Mouse (Mus musculus) hindbrain, embryonic 14.5 days (tissue): ENCODE results near the gene Bspry. TPM values are rescaled to one million over a fixed set of nuclear protein-coding genes. Genes with fewer than 3 reads are reported as not detected.

ENCODE experiments used
- ATAC-seq: fragments of 200-750 bp; cut with Nextera tagmentation; 2 replicates; pipeline ENCODE4 v1.8.0; 2017; ENCODE audit warnings: moderate number of reproducible peaks, mild to moderate bottlenecking, moderate TSS enrichment, moderate library complexity; ENCODE audit not compliant: low FRiP score
- DNase-seq: peaks from one replicate; pipeline ENCODE4 v3.0.0-alpha.2; 2015; ENCODE audit warnings: low spot score
- H3K27ac ChIP-seq: fragments of 300-500 bp; sonication (generic); 2 replicates; pipeline ENCODE4 v1.5.1; 2014; ENCODE audit warnings: mild to moderate bottlenecking, moderate library complexity
- H3K27me3 ChIP-seq: fragments of 300-500 bp; sonication (generic); 2 replicates; pipeline ENCODE4 v1.6.1; 2014; ENCODE audit warnings: mild to moderate bottlenecking, low read length, mixed read lengths; ENCODE audit not compliant: control insufficient read depth, insufficient read depth
- H3K36me3 ChIP-seq: fragments of 300-500 bp; sonication (generic); replicated peaks from 2 replicates; pipeline ENCODE4 v1.6.1; 2014; ENCODE audit not compliant: control insufficient read depth, insufficient read depth
- H3K4me1 ChIP-seq: fragments of 300-500 bp; sonication (generic); replicated peaks from 2 replicates; pipeline ENCODE4 v1.6.1; 2014; ENCODE audit warnings: antibody characterized with exemption, low read length, mixed read lengths; ENCODE audit not compliant: control insufficient read depth, insufficient read depth
- H3K4me2 ChIP-seq: fragments of 300-500 bp; sonication (generic); replicated peaks from 2 replicates; pipeline ENCODE4 v1.6.1; 2014; ENCODE audit warnings: mild to moderate bottlenecking, moderate library complexity
- H3K4me3 ChIP-seq: fragments of 300-500 bp; sonication (generic); replicated peaks from 2 replicates; pipeline ENCODE4 v1.5.1; 2014; ENCODE audit warnings: mild to moderate bottlenecking, low read length
- H3K9ac ChIP-seq: fragments of 300-500 bp; sonication (generic); 2 replicates; pipeline ENCODE4 v1.6.1; 2014
- H3K9me3 ChIP-seq: fragments of 300-500 bp; sonication (generic); 2 replicates; pipeline ENCODE4 v1.6.1; 2016; ENCODE audit warnings: low read length; ENCODE audit not compliant: control insufficient read depth
- WGBS: fragments of 180-500 bp; shearing (Covaris S2); extraction: QIAGEN DNeasy Blood & Tissue Kit; methylation state at CpG from one replicate; pipeline ENCODE4 v1.1.7; 2014; 5-methylcytosine and 5-hydroxymethylcytosine counted together
- polyA plus RNA-seq: library from polyadenylated mRNA; unstranded; fragments of >200 nt; fragmentation: Nextera tagmentation; extraction: Ambion mirVana; gene quantifications from 2 replicates; pipeline ENCODE4 v1.2.1, GENCODE M21; 2014

The Bspry gene
- polyA plus RNA-seq: 0.86 and 1.2 TPM in 2 replicates

DNA sequence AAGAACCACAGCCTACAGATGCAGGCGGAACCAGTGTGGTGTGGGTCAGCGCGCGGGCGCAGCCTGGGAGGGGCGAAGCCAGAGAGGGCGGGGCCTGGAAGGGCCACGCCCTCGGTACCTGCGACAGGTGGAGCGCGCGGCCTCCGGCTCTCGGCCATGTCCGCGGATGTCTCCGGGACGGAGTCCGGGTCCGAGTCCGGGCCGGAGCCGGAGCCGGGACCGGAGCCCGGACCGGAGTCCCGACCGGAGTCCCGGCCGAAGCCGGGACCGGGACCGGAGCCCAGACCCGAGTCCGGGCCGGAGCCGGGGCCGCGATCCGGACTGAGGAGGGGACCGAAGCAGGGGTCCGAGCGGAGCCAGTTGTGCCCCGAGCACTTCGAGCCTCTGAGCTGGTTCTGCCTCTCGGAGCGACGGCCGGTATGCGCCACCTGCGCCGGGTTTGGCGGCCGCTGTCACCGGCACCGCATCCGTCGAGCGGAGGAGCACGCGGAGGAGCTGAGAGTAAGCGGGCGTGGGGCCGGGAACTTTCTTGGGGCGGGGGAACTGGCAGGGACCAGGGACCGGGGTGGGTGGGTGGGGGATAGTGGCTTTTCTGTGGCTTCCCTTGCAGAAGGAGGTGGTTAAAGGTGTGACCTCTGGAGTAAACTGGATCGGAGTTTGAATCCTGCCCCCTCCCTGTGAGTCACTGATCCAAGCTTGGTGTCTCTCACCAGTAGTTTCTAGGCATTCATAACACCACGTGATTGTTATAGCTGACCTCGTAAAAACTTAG is at the start of gene Bspry:
Gene Bspry (plus strand): TSS at position 117 of the 772 bp plus-strand sequence.
- ATAC-seq (peak; percentile 81; the same call in 1 of the 2 replicates), DNase-seq (no peak)
- Histone ChIP-seq H3K36me3 (no peaks in the 10 kb centered on the region), H3K4me3 (peak within 1 kb of the TSS; percentile 36), H3K4me2 (peak within 1 kb of the TSS; percentile 60), H3K4me1 (0 out of 2 replicates have a peak, but pooled peaks cover 9% of the 10 kb centered on the region), H3K27ac (no peak within 1 kb of the TSS), H3K27me3 (peaks cover 33% of the 10 kb centered on the region), H3K9ac (no peak within 1 kb of the TSS), H3K9me3 (no peaks in the 10 kb centered on the region)
- WGBS: 2% methylated on average over 68 of the region's 71 CpGs

DNA sequence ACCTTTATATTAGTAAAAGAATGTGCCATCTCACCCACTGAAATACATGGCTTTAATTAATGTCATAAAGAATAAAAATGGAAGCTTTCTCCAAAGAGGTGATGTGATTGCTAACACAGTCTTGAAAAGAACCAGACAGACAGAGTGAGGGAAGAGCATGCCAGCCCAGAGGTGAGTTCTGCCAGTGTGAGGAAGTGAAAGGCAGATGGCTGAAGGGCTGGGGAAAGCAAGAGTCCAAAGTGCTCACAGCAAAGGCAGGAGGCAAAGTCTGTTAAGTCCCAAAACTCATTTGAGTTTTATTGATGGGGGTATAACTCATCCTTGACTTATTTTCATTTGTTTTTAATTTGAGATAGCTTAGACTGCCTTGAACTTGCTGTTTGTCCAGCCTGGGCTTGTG is 49.2 kb upstream of the Bspry start:
- Histone ChIP-seq H3K27ac (no peak overlapping the region), H3K4me1 (no peaks in the 10 kb centered on the region), H3K4me3 (no peak overlapping the region), H3K27me3 (no peaks in the 10 kb centered on the region), H3K4me2 (no peak overlapping the region), H3K9me3 (no peaks in the 10 kb centered on the region), H3K36me3 (0 out of 2 replicates have a peak, but pooled peaks cover 5% of the 10 kb centered on the region), H3K9ac (no peak overlapping the region)
- no peak for DNase-seq
- ATAC-seq: no peak

DNA sequence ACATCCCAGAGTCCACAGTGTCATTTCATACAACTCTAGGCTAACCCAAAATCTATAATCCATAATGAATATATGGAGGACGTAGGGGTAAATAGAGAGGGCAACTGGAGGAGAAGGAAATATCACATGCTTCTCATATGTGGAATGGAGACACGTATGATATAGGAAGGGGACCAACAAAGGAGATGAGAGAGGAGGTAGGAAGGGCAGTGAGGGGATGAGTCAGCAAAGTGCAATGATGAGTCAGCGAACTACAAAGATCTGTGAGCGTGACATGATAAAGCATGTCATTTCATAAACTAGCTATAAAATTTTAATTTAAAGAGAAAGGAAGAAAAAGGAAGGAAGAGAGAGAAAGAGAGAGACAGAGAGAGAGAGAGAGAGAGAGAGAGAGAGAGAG is 48.3 kb upstream of the Bspry start:
- Histone ChIP-seq H3K9me3 (no peaks in the 10 kb centered on the region), H3K27me3 (no peaks in the 10 kb centered on the region), H3K27ac (no peak overlapping the region), H3K4me1 (no peaks in the 10 kb centered on the region), H3K9ac (no peak overlapping the region), H3K4me2 (no peak overlapping the region), H3K36me3 (0 out of 2 replicates have a peak, but pooled peaks cover 5% of the 10 kb centered on the region), H3K4me3 (no peak overlapping the region)
- 77% methylated on average over 4 of the region's 4 CpGs for WGBS
- ATAC-seq (no peak), DNase-seq (no peak)

DNA sequence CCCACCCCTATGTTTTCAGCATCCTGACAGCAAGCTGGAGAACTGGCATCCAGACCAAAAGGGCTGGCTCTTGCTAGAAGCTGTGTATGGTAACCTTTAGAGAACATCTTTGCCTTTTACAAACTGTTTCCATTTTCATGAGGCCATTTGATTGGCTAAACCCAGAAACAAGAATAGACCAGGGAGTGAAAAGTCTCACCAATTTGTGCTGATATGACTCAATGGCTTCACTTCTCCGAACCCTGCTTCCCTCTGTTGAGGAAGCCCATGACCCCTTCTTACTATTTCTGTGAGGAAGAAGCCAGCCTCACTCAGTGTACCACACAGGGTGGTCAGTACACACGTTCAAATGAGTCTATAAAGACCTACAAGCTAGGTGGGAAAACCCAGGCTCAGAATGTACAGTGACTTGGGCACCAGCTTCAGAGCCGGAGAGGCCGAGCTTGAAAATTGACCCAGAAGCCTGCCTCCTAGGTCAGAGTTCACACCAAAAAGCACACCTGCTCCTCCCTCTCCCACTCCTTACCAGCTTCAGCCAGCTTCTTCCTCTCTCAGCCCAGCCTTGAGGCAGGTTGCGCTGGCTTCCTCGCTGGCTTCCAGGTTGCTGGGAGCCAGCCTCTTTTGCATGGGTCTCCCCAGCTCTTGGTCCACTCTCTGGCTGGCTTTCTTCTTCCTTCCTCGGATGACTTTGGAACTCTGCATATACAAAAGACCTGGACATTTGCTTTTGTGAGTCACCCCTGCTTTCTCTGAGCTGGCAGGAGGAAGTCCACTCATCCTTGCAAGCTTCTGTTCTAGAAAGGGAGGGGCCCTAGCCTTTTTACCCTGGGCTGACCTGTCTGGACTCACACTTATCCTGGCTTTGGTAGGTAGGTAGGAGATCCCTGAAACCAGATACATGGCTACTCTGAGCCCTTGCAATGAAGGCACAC is 45.6 kb upstream of the Bspry start:
- Histone ChIP-seq H3K27ac (no peak overlapping the region), H3K4me2 (no peak overlapping the region), H3K9me3 (no peaks in the 10 kb centered on the region), H3K27me3 (no peaks in the 10 kb centered on the region), H3K4me1 (no peaks in the 10 kb centered on the region), H3K4me3 (no peak overlapping the region), H3K9ac (no peak overlapping the region), H3K36me3 (no peaks in the 10 kb centered on the region)
- WGBS: 84% methylated on average over 7 of the region's 7 CpGs
- DNase-seq: no peak
- ATAC-seq: no peak

DNA sequence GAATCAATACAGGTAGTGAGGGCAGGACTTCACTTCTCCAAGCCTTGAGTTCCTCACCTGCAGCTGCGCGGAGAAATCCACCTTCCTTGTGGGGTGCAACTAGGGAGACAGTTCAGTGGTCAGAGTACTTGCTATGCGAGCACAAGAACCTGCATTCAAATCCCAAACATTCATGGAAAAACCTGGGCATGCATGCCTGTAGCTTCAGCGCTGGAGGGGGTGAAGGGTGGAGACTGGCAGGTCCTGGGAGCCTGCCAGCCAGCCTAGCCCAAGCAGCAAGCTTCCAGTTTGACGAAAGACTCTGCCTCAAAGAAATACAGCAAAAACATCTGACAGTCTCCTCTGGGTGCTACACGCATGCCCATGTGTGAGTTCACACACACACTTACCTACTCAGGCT is 44.8 kb upstream of the Bspry start, which contains the start of gene Rnf183:
Gene Rnf183 (minus strand): TSS at position 172 of the 400 bp plus-strand sequence.
- H3K4me2 ChIP-seq: no peak within 1 kb of the TSS
- H3K36me3 ChIP-seq: no peaks in the 10 kb centered on the region
- no peaks in the 10 kb centered on the region for H3K9me3 ChIP-seq
- H3K4me1 ChIP-seq: no peaks in the 10 kb centered on the region
- H3K27ac ChIP-seq: no peak within 1 kb of the TSS
- H3K9ac ChIP-seq: no peak within 1 kb of the TSS
- ATAC-seq (no peak), DNase-seq (no peak)
- 89% methylated on average over 6 of the region's 6 CpGs for WGBS
- H3K4me3 ChIP-seq: no peak within 1 kb of the TSS
- no peaks in the 10 kb centered on the region for H3K27me3 ChIP-seq

DNA sequence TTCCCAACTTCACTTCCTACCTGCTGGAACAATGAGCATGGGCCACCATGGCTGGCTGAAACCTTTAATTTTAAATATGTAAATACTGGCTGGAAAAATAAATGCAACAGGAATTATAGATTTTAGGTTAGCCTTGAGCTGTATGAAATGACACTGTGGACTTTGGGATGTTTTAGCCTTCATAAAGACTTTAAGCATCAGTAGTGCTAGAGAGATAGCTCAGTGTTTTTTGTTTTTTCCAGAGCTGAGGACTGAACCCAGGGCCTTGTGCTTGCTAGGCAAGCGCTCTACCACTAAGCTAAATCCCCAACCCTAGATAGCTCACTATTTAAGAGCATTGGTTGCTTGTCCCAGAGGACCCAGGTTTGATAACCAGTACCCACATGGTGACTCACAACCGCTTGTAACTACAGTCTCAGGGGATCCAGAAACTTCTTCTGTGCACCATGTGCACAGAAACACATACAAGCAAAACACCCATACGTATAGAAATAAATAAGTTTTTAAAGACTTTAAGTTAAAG is 42.5 kb upstream of the Bspry start:
- Histone ChIP-seq H3K4me2 (no peak overlapping the region), H3K4me1 (no peaks in the 10 kb centered on the region), H3K36me3 (no peaks in the 10 kb centered on the region), H3K27ac (no peak overlapping the region), H3K9ac (no peak overlapping the region), H3K9me3 (no peaks in the 10 kb centered on the region), H3K4me3 (no peak overlapping the region), H3K27me3 (no peaks in the 10 kb centered on the region)
- WGBS: 97% methylated on average over 3 of the region's 3 CpGs
- DNase-seq (no peak), ATAC-seq (no peak)

DNA sequence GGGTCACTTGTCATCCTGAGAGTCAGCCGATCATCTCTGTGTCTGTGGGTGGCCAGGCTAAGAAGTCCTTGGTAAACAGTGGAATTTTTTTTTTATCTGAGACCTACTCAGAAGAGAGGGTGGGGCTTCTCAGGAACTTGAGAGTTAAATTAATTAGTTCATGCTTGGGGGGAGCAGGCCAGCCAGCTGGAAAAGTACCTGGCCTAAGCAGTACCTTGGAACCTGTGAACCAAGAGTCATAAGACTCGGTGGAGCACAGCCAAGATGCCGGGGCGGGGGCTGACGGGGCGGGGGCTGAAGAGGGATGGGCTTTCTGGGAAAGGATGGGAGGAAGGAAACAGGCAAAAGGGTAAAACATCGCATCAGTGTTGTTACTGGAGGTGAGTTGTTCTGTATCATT is 42.0 kb upstream of the Bspry start:
- WGBS: 85% methylated on average over 7 of the region's 7 CpGs
- no peaks in the 10 kb centered on the region for H3K36me3 ChIP-seq
- H3K9ac ChIP-seq: no peak overlapping the region
- H3K4me2 ChIP-seq: no peak overlapping the region
- H3K9me3 ChIP-seq: no peaks in the 10 kb centered on the region
- no peak overlapping the region for H3K27ac ChIP-seq
- no peaks in the 10 kb centered on the region for H3K4me1 ChIP-seq
- no peak overlapping the region for H3K4me3 ChIP-seq
- DNase-seq: no peak
- no peak for ATAC-seq
- H3K27me3 ChIP-seq: no peaks in the 10 kb centered on the region

DNA sequence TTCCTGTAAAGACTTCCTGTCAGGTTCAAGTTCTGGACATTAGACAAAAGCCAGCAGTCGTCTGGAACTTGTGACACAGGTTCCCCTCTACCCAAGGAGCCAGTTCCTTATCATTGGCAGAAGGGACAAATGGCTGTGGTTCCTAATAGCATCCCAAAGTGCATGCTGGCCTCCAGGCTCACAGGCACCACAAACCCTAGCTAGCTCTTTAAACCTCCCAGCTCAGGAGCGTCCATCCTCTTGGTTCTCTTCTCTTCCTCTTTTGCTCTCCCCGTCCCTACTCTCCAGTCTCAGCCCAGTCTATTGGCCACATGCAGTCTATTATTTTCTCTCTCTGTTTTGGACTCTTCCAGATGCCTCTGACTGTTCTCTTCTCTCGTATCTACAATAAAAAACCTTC is 40.1 kb upstream of the Bspry start:
- 70% methylated on average over 4 of the region's 4 CpGs for WGBS
- Histone ChIP-seq H3K9ac (no peak overlapping the region), H3K27ac (no peak overlapping the region), H3K27me3 (no peaks in the 10 kb centered on the region), H3K36me3 (no peaks in the 10 kb centered on the region), H3K9me3 (no peaks in the 10 kb centered on the region), H3K4me2 (no peak overlapping the region), H3K4me3 (no peak overlapping the region), H3K4me1 (no peaks in the 10 kb centered on the region)
- ATAC-seq (no peak), DNase-seq (no peak)

DNA sequence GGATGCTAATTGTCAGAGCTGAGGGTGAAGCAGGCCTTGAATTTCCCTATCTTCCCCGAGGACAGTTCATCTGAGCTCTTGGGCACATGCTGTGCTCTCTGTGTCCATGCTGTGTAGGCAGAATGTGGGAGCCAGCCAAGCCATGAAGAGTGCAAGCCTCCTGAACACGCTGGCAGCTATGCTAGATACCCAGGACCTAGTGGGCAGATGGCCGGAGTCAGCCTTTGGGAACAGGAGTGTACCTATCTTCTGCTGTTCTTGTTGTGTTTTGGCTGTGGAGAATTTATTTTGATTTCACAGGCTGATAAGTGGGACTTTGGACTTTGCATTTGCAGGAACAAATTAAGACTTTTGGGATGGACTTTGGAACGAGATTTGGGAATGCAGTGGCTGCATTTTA is 39.3 kb upstream of the Bspry start:
- Histone ChIP-seq H3K27me3 (no peaks in the 10 kb centered on the region), H3K4me1 (no peaks in the 10 kb centered on the region), H3K9me3 (no peaks in the 10 kb centered on the region), H3K4me2 (no peak overlapping the region), H3K9ac (no peak overlapping the region), H3K27ac (no peak overlapping the region), H3K36me3 (no peaks in the 10 kb centered on the region), H3K4me3 (no peak overlapping the region)
- 82% methylated on average over 4 of the region's 4 CpGs for WGBS
- DNase-seq (no peak), ATAC-seq (no peak)
